Comparison of ENCODE assay signal across 8 mouse cellular contexts in genomic region chr7:25035916-25036315, GRCm38 (mm10). TPM values are rescaled to one million over a fixed set of nuclear protein-coding genes. Genes with fewer than 3 reads are reported as not detected.
DNase-seq lines count a peak whose midpoint lies in the region; ATAC-seq and TF ChIP-seq lines count a peak whose summit lies in the region.

No protein-coding gene starts in this region.

- no peaks in the 10 kb centered on the region for H3K4me1 ChIP-seq in hindbrain, embryonic 10.5 days (replicated peaks)
- H3K4me1 ChIP-seq in hindbrain, embryonic 12.5 days, result no peaks in the 10 kb centered on the region
- H3K4me1 ChIP-seq in stomach, postnatal 0 days (replicated peaks; ENCODE audit: control insufficient read depth, insufficient read depth), result no peaks in the 10 kb centered on the region

- 58% methylated on average over 7 of the region's 7 CpGs for WGBS in hindbrain, embryonic 10.5 days
- 54% methylated on average over 7 of the region's 7 CpGs for WGBS in hindbrain, embryonic 12.5 days
- WGBS in stomach, postnatal 0 days, result 50% methylated on average over 7 of the region's 7 CpGs

- no peak for TF ChIP-seq EP300 in stomach, postnatal 0 days (optimal IDR thresholded peaks at IDR 0.05)

- intact Hi-C loops in gastrocnemius, postnatal 14 days (cut with DNase I; ENCODE audit: low total_unique reads), result loop anchor here (10.0 kb wide), 1 partner anchor 59 kb away; no protein-coding TSS in a partner anchor

- no peaks in the 10 kb centered on the region for H3K27me3 ChIP-seq in hindbrain, embryonic 10.5 days (ENCODE audit: insufficient read depth, poor library complexity, severe bottlenecking)
- no peaks in the 10 kb centered on the region for H3K27me3 ChIP-seq in hindbrain, embryonic 12.5 days
- no peaks in the 10 kb centered on the region for H3K27me3 ChIP-seq in stomach, postnatal 0 days (ENCODE audit: control insufficient read depth, insufficient read depth, low read length)

- no peak overlapping the region for H3K27ac ChIP-seq in hindbrain, embryonic 10.5 days
- H3K27ac ChIP-seq in hindbrain, embryonic 12.5 days, result no peak overlapping the region
- no peak overlapping the region for H3K27ac ChIP-seq in stomach, postnatal 0 days (replicated peaks)

- no peak overlapping the region for H3K4me2 ChIP-seq in hindbrain, embryonic 12.5 days (replicated peaks)
- no peak overlapping the region for H3K4me2 ChIP-seq in stomach, postnatal 0 days (replicated peaks; ENCODE audit: low read depth)

- no peak overlapping the region for H3K4me3 ChIP-seq in hindbrain, embryonic 10.5 days
- H3K4me3 ChIP-seq in hindbrain, embryonic 12.5 days, result no peak overlapping the region
- H3K4me3 ChIP-seq in stomach, postnatal 0 days (ENCODE audit: low read depth, low read length), result no peak overlapping the region

- TF ChIP-seq CTCF in stomach, postnatal 0 days (IDR thresholded peaks at IDR 0.05; ENCODE audit: low read depth), result peak; percentile 86

- peaks cover 97% of the 10 kb centered on the region for H3K36me3 ChIP-seq in hindbrain, embryonic 10.5 days
- H3K36me3 ChIP-seq in hindbrain, embryonic 12.5 days, result peaks cover 78% of the 10 kb centered on the region
- peaks cover 3% of the 10 kb centered on the region; the same call in 1 of the 2 replicates for H3K36me3 ChIP-seq in stomach, postnatal 0 days (ENCODE audit: control insufficient read depth, insufficient read depth, low read length)

- no peak overlapping the region for H3K9ac ChIP-seq in hindbrain, embryonic 12.5 days
- no peak overlapping the region for H3K9ac ChIP-seq in stomach, postnatal 0 days (ENCODE audit: low read length)

- no peak for ATAC-seq in hindbrain, embryonic 12.5 days (ENCODE audit: low FRiP score)
- ATAC-seq in stomach, postnatal 0 days (ENCODE audit: low FRiP score, low TSS enrichment), result no peak

- DNase-seq in hindbrain, embryonic 10.5 days (ENCODE audit: low spot score), result peak; percentile 72
- peak; percentile 83 for DNase-seq in NIH3T3 (ENCODE audit: low read depth)
- peak; percentile 90 to 92 for DNase-seq in cerebellum, postnatal 25 days
- peak; percentile 51 for DNase-seq in gastrocnemius, postnatal 14 days
- peak; percentile 81 to 86 for DNase-seq in left cerebral cortex, adult 18-20 months (ENCODE audit: low spot score in 2 of 2)
- peak; percentile 18 to 64 for DNase-seq in monocyte, adult 2 months (ENCODE audit: low read depth in 1 of 2, low spot score in 2 of 2)
- peak; percentile 76 for DNase-seq in stomach, postnatal 0 days (ENCODE audit: low spot score)

- no peaks in the 10 kb centered on the region for H3K9me3 ChIP-seq in hindbrain, embryonic 10.5 days
- H3K9me3 ChIP-seq in hindbrain, embryonic 12.5 days (replicated peaks), result no peaks in the 10 kb centered on the region
- H3K9me3 ChIP-seq in stomach, postnatal 0 days (ENCODE audit: control insufficient read depth, low read length), result no peaks in the 10 kb centered on the region

RNA-seq across cellular contexts. Expression of gene Atp1a3, which starts 30.2 kb away (rescaled TPM):
- 11.8 and 45.9 TPM in 2 replicates for polyA plus RNA-seq in hindbrain, embryonic 10.5 days (2016; fragmentation: Nextera tagmentation; extraction: Ambion mirVana)
- polyA plus RNA-seq in hindbrain, embryonic 12.5 days (2016; fragmentation: Nextera tagmentation; extraction: Ambion mirVana), result 110 and 121 TPM in 2 replicates
- total RNA-seq in gastrocnemius, postnatal 14 days (2021), result under 1 TPM; 0.21 to 0.42 TPM
- 1,000 to 10,000 TPM; 1,987 to 2,019 TPM for total RNA-seq in left cerebral cortex, adult 18-20 months (2021)
- 1.6 and 2.4 TPM in 2 replicates for polyA plus RNA-seq in stomach, postnatal 0 days (2015; fragmentation: Nextera tagmentation; extraction: Ambion mirVana)

RNA-seq across cellular contexts. Expression of gene Grik5, which starts 36.2 kb away (rescaled TPM):
- 5.5 and 7.9 TPM in 2 replicates for polyA plus RNA-seq in hindbrain, embryonic 10.5 days (2016; fragmentation: Nextera tagmentation; extraction: Ambion mirVana)
- polyA plus RNA-seq in hindbrain, embryonic 12.5 days (2016; fragmentation: Nextera tagmentation; extraction: Ambion mirVana), result 16.5 and 17.1 TPM in 2 replicates
- 1 to 10 TPM; 3.3 to 3.9 TPM for total RNA-seq in gastrocnemius, postnatal 14 days (2021)
- total RNA-seq in left cerebral cortex, adult 18-20 months (2021), result 100 to 1,000 TPM; 176 TPM
- 1.7 and 2.2 TPM in 2 replicates for polyA plus RNA-seq in stomach, postnatal 0 days (2015; fragmentation: Nextera tagmentation; extraction: Ambion mirVana)

RNA-seq across cellular contexts. Expression of gene Zfp574, which starts 36.5 kb away (rescaled TPM):
- polyA plus RNA-seq in hindbrain, embryonic 10.5 days (2016; fragmentation: Nextera tagmentation; extraction: Ambion mirVana), result 44.4 and 45.9 TPM in 2 replicates
- polyA plus RNA-seq in hindbrain, embryonic 12.5 days (2016; fragmentation: Nextera tagmentation; extraction: Ambion mirVana), result 39.8 and 40.8 TPM in 2 replicates
- total RNA-seq in gastrocnemius, postnatal 14 days (2021), result 1 to 10 TPM; 5.5 to 6.3 TPM
- 10 to 100 TPM; 34.9 TPM for total RNA-seq in left cerebral cortex, adult 18-20 months (2021)
- polyA plus RNA-seq in stomach, postnatal 0 days (2015; fragmentation: Nextera tagmentation; extraction: Ambion mirVana), result 12.1 and 12.9 TPM in 2 replicates

Comparison
In these comparisons a context has a peak if more than half of its experiments do, and no peak if none do; other contexts are left out.
1. DNase-seq: peak in every context shown above with its lines; median percentile 91 in cerebellum, postnatal 25 days; 84 in left cerebral cortex, adult 18-20 months; 83 in NIH3T3; 76 in stomach, postnatal 0 days; 72 in hindbrain, embryonic 10.5 days; 51 in gastrocnemius, postnatal 14 days; 41 in monocyte, adult 2 months.